ENCODE assay signal across 20 mouse cellular contexts in genomic region chr14:31404663-31405062, GRCm38 (mm10). TPM values are rescaled to one million over a fixed set of nuclear protein-coding genes. Genes with fewer than 3 reads are reported as not detected.
DNase-seq lines count a peak whose midpoint lies in the region; ATAC-seq and TF ChIP-seq lines count a peak whose summit lies in the region.
"Had no signal": no experiment of that assay in that cellular context is flagged by ENCODE, and none has a peak within 500 bp of the region (broad histone marks: within the 10 kb centered on the region; RNA-seq: fewer than 3 reads in every experiment).

No protein-coding gene starts in this region.

- H3K9ac ChIP-seq in heart, embryonic 13.5 days: no peak overlapping the region
- H3K9ac ChIP-seq in CH12.LX (ENCODE audit: insufficient read depth, low read depth): no peak overlapping the region
- H3K9ac ChIP-seq in liver, embryonic 13.5 days: peak overlapping the region; percentile 58
- H3K9ac ChIP-seq: embryonic facial prominence, embryonic 15.5 days; kidney, embryonic 15.5 days; neural tube, embryonic 13.5 days; stomach, embryonic 15.5 days had no signal

- dilution Hi-C loops in CH12.LX (cut with MboI; ENCODE audit: extremely low pct_ligation_motif_present, extremely low pct_unique_long_range_greater_than_20kb, low sequenced_read_pairs): no loop called here

- no peak for ATAC-seq in heart, embryonic 13.5 days (ENCODE audit: extremely low read depth, insufficient number of reproducible peaks, low FRiP score, low TSS enrichment)
- ATAC-seq in liver, embryonic 13.5 days (ENCODE audit: low read depth): no peak

- peaks cover 59% of the 10 kb centered on the region for H3K79me2 ChIP-seq in CH12.LX (replicated peaks; ENCODE audit: control insufficient read depth, extremely low read depth, insufficient read depth, poor library complexity, severe bottlenecking)

- in situ Hi-C loops in CH12.LX (cut with MboI; ENCODE audit: low pct_ligation_motif_present, low pct_unique_long_range_greater_than_20kb, low sequenced_read_pairs): no loop called here

- 82% methylated on average over 4 of the region's 4 CpGs for WGBS in heart, embryonic 13.5 days
- 73% methylated on average over 4 of the region's 4 CpGs for WGBS in liver, embryonic 13.5 days (ENCODE audit: insufficient replicate concordance)

- peaks cover 98% of the 10 kb centered on the region for H3K4me1 ChIP-seq in heart, embryonic 13.5 days
- H3K4me1 ChIP-seq in CH12.LX (ENCODE audit: control insufficient read depth in 1 of 2, insufficient read depth in 2 of 2): peaks cover 70 to 100% of the 10 kb centered on the region in 2 experiments
- peaks cover 93% of the 10 kb centered on the region for H3K4me1 ChIP-seq in liver, embryonic 13.5 days (replicated peaks)

- H3K27ac ChIP-seq in heart, embryonic 13.5 days (replicated peaks): peak overlapping the region; percentile 73
- H3K27ac ChIP-seq in CH12.LX (ENCODE audit: insufficient read depth, low read depth): peak overlapping the region; percentile 46
- peak overlapping the region; percentile 86 for H3K27ac ChIP-seq in liver, embryonic 13.5 days
- H3K27ac ChIP-seq: embryonic facial prominence, embryonic 15.5 days; kidney, embryonic 15.5 days; limb, embryonic 10.5 days; neural tube, embryonic 13.5 days; stomach, embryonic 15.5 days had no signal

- TF ChIP-seq RAD21 in CH12.LX (IDR thresholded peaks at IDR 0.05; ENCODE audit: low read depth, low read length): no peak

- H3K36me3 ChIP-seq in heart, embryonic 13.5 days: peaks cover 3% of the 10 kb centered on the region; the same call in 1 of the 2 replicates
- H3K36me3 ChIP-seq in CH12.LX (replicated peaks in 1 of 2; ENCODE audit: control insufficient read depth in 1 of 2, insufficient read depth in 1 of 2, low read length in 1 of 2): peaks cover 49 to 95% of the 10 kb centered on the region in 2 experiments
- H3K36me3 ChIP-seq in liver, embryonic 13.5 days: no peaks in the 10 kb centered on the region
- H3K36me3 ChIP-seq: embryonic facial prominence, embryonic 15.5 days; stomach, embryonic 15.5 days had no signal

- DNase-seq in heart, postnatal 14 days: no peak
- DNase-seq in CH12.LX (ENCODE audit: extremely low read depth): no peak
- peak; percentile 44 for DNase-seq in brain, adult 2 months (ENCODE audit: low read depth, low spot score)
- DNase-seq in liver, embryonic 13.5 days: no peak
- DNase-seq in layer of hippocampus, postnatal 10 days (ENCODE audit: low spot score in 2 of 2): no peak
- no peak for DNase-seq in gastrocnemius, postnatal 14 days
- DNase-seq: adrenal gland, postnatal 10 days; cerebellum, adult 9-10 months; embryo, embryonic 11 days; gastrocnemius, postnatal 25 days; lung, adult 2 months; lung, postnatal 36 days; right cerebral cortex, postnatal 14 days had no signal

- no peak overlapping the region for H3K4me3 ChIP-seq in heart, embryonic 13.5 days
- H3K4me3 ChIP-seq in CH12.LX (replicated peaks in 1 of 3; ENCODE audit: low read depth in 2 of 3, low read length in 2 of 3, poor library complexity in 1 of 3): no peak overlapping the region
- H3K4me3 ChIP-seq in liver, embryonic 13.5 days (replicated peaks): no peak overlapping the region
- H3K4me3 ChIP-seq: embryonic facial prominence, embryonic 15.5 days; kidney, embryonic 15.5 days; limb, embryonic 10.5 days; neural tube, embryonic 13.5 days; stomach, embryonic 15.5 days had no signal

- no peak for TF ChIP-seq POLR2A in CH12.LX (IDR thresholded peaks at IDR 0.05; ENCODE audit: low read depth, low read length)

- H3K27me3 ChIP-seq in heart, embryonic 13.5 days (replicated peaks): no peaks in the 10 kb centered on the region
- no peaks in the 10 kb centered on the region for H3K27me3 ChIP-seq in CH12.LX (replicated peaks)
- no peaks in the 10 kb centered on the region for H3K27me3 ChIP-seq in liver, embryonic 13.5 days
- H3K27me3 ChIP-seq: embryonic facial prominence, embryonic 15.5 days; kidney, embryonic 15.5 days; neural tube, embryonic 13.5 days; stomach, embryonic 15.5 days had no signal

- no peak for TF ChIP-seq EP300 in CH12.LX (IDR thresholded peaks at IDR 0.05; ENCODE audit: low read length)

- no peak for TF ChIP-seq CTCF in CH12.LX (conservative IDR thresholded peaks at IDR 0.05 in 1 of 2, IDR thresholded peaks at IDR 0.05 in 1 of 2; ENCODE audit: low read depth in 2 of 2, low read length in 2 of 2)

- H3K9me3 ChIP-seq in heart, embryonic 13.5 days: no peaks in the 10 kb centered on the region
- no peaks in the 10 kb centered on the region for H3K9me3 ChIP-seq in CH12.LX (replicated peaks; ENCODE audit: low read length)
- no peaks in the 10 kb centered on the region for H3K9me3 ChIP-seq in liver, embryonic 13.5 days (replicated peaks)
- H3K9me3 ChIP-seq: embryonic facial prominence, embryonic 15.5 days; kidney, embryonic 15.5 days; limb, embryonic 10.5 days; neural tube, embryonic 13.5 days; stomach, embryonic 15.5 days had no signal

- intact Hi-C loops in heart, postnatal 14 days (cut with DNase I): no loop called here
- intact Hi-C loops in gastrocnemius, postnatal 14 days (cut with DNase I; ENCODE audit: low total_unique reads): no loop called here

- peak overlapping the region; percentile 51; the same call in 1 of the 2 replicates for H3K4me2 ChIP-seq in heart, embryonic 13.5 days
- no peak overlapping the region for H3K4me2 ChIP-seq in CH12.LX (ENCODE audit: insufficient read depth, low read depth, poor library complexity, severe bottlenecking)
- peak overlapping the region; percentile 66 for H3K4me2 ChIP-seq in liver, embryonic 13.5 days
- H3K4me2 ChIP-seq: embryonic facial prominence, embryonic 15.5 days; kidney, embryonic 15.5 days; midbrain, embryonic 11.5 days; neural tube, embryonic 13.5 days; stomach, embryonic 15.5 days had no signal

TF ChIP-seq in CH12.LX, 34 proteins besides CTCF, POLR2A, EP300 and RAD21:
- TF ChIP-seq JUN (IDR thresholded peaks at IDR 0.05; ENCODE audit: insufficient read depth, low read depth, low read length): no peak
- no peak for TF ChIP-seq USF2 (conservative IDR thresholded peaks at IDR 0.05; ENCODE audit: low read depth, low read length)
- no peak for TF ChIP-seq TCF12 (IDR thresholded peaks at IDR 0.05; ENCODE audit: low read depth, low read length)
- 0 out of 2 replicates have a peak, but pooled peaks have one; percentile 7 for TF ChIP-seq MAFK (IDR thresholded peaks at IDR 0.05; ENCODE audit: insufficient replicate concordance, low read length)
- TF ChIP-seq SMC3 (IDR thresholded peaks at IDR 0.05; ENCODE audit: low read depth, low read length): no peak
- TF ChIP-seq BHLHE40 (IDR thresholded peaks at IDR 0.05; ENCODE audit: low read depth, low read length): no peak
TF ChIP-seq in CH12.LX: peak in this region for 1.

RNA-seq across cellular contexts. Expression of gene Sh3bp5, which starts 31.2 kb away (rescaled TPM):
- 26.7 and 28.2 TPM in 2 replicates for polyA plus RNA-seq in heart, embryonic 13.5 days (2015; fragmentation: Nextera tagmentation; extraction: Ambion mirVana)
- total RNA-seq in heart, postnatal 14 days (2021): 10 to 100 TPM; 44.4 to 47.3 TPM
- total RNA-seq in CH12.LX (2012; rRNA removed) (50.2 and 64.6 TPM in 2 replicates), CH12.LX (2014; rRNA removed) (53.0 and 57.4 TPM in 2 replicates)
- polyA plus RNA-seq in CH12.LX (2012; ENCODE audit: insufficient read length, low read depth): 158 and 164 TPM in 2 replicates
- polyA plus RNA-seq in liver, embryonic 13.5 days (2015; fragmentation: Nextera tagmentation; extraction: Ambion mirVana): 13.3 and 16.2 TPM in 2 replicates
- total RNA-seq in layer of hippocampus, postnatal 10 days (2021): 100 to 1,000 TPM; 120 to 125 TPM
- 10 to 100 TPM; 50.8 to 56.6 TPM for total RNA-seq in gastrocnemius, postnatal 14 days (2021)
